Mouse (Mus musculus) cerebellum, adult 2 months (tissue): ENCODE data around the gene Vars.

Experiments used
- CTCF ChIP-seq: fragments of 200-500 bp; IDR thresholded peaks from 2 replicates; pipeline ENCODE4 v1.5.1; 2011; ENCODE audit warnings: low read depth, mild to moderate bottlenecking, control low read depth, low read length, moderate library complexity, borderline replicate concordance; ENCODE audit not compliant: insufficient read depth
- POLR2A ChIP-seq: fragments of 200-500 bp; IDR thresholded peaks from 2 replicates; pipeline ENCODE4 v1.6.1; 2011; ENCODE audit warnings: low read length, control low read depth, borderline replicate concordance; ENCODE audit not compliant: insufficient read depth

DNA sequence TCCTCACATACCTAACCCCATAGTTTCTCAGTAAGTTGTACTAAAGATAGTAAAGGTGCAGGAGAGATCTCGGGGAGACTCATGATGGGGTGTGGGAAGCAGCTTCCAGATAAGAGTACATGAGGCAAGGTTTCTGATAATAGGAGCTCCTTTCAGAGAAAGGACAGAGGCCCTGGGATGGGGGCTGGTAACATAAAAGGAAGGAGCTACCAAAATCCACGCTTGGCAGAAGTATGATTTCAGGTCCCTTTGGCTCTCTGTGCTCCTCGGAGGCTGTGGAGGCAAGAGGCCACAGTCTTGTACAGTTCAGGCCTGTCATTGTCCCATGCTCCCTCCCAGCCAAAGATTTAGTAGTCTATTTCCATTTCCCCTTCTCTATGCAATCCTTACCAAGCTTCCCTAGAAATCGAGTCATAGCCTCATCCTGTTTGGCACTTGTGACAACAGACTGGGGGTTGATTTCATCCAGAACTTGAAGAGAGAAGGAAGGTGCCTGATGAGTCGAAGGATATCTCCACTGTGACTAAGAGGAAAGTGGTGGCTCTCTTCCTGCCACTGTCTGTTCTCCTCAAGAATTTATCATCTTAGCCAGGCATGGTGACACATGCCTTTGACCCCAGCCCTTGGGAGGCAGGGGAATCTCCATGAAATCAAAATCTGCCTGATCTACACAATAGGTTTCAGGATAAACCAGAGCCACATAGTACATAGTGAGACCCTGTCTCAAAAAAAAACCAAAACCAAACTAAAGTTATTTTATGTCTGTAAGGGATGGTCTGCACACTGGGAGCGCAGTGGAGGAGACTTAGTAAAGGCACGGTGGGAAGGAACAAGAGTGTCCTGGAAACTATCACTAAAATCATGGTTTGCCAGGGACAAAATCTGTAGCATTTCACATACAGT is 44.4 kb downstream of the Vars start:
- TF ChIP-seq CTCF (no peak), POLR2A (no peak)
